Comparison of ENCODE assay signal across 8 mouse cellular contexts in genomic region chr5:60042603-60043175, GRCm38 (mm10).
DNase-seq lines count a peak whose midpoint lies in the region; ATAC-seq and TF ChIP-seq lines count a peak whose summit lies in the region.
"Not testable (repeated sequence)": the region's sequence is repeated elsewhere in the genome, so short reads cannot be mapped to it uniquely, and the experiment has no call there.

No protein-coding gene starts in this region.

- H3K27ac ChIP-seq in embryonic facial prominence, embryonic 15.5 days (replicated peaks); hindbrain, embryonic 13.5 days; kidney, embryonic 15.5 days; liver, embryonic 14.5 days; midbrain, embryonic 11.5 days (ENCODE audit: low read depth, low read length); neural tube, embryonic 14.5 days (ENCODE audit: low read depth, low read length): not testable (repeated sequence)

- peak; percentile 100 for ATAC-seq in embryonic facial prominence, embryonic 15.5 days (ENCODE audit: insufficient number of reproducible peaks, low FRiP score, low TSS enrichment, low read depth)
- peak; percentile 100 for ATAC-seq in granulocyte monocyte progenitor cell, adult 5-6 weeks (replicated peaks; ENCODE audit: poor library complexity, severe bottlenecking)
- peak; percentile 100 for ATAC-seq in hindbrain, embryonic 13.5 days (ENCODE audit: low FRiP score)
- peak; percentile 100 for ATAC-seq in kidney, embryonic 15.5 days (replicated peaks; ENCODE audit: low FRiP score)
- peak; percentile 100 for ATAC-seq in liver, embryonic 14.5 days (ENCODE audit: insufficient read depth)
- peak; percentile 100 for ATAC-seq in midbrain, embryonic 11.5 days (ENCODE audit: low FRiP score)
- peak; percentile 100 for ATAC-seq in neural tube, embryonic 14.5 days (ENCODE audit: low read depth)

- H3K4me1 ChIP-seq in embryonic facial prominence, embryonic 15.5 days; hindbrain, embryonic 13.5 days (replicated peaks); kidney, embryonic 15.5 days; liver, embryonic 14.5 days (replicated peaks; ENCODE audit: control insufficient read depth in 2 of 2, insufficient read depth in 2 of 2, low read length in 1 of 2); midbrain, embryonic 11.5 days (ENCODE audit: control insufficient read depth, insufficient read depth, low read length); neural tube, embryonic 14.5 days (ENCODE audit: control insufficient read depth, insufficient read depth, low read length): not testable (repeated sequence)

- H3K4me3 ChIP-seq in embryonic facial prominence, embryonic 15.5 days (replicated peaks); hindbrain, embryonic 13.5 days; kidney, embryonic 15.5 days (replicated peaks); liver, embryonic 14.5 days (ENCODE audit: insufficient read depth in 1 of 2, low read depth in 2 of 2, low read length in 2 of 2); midbrain, embryonic 11.5 days (ENCODE audit: low read depth, low read length); neural tube, embryonic 14.5 days (ENCODE audit: low read depth, low read length): not testable (repeated sequence)

- H3K36me3 ChIP-seq in embryonic facial prominence, embryonic 15.5 days; hindbrain, embryonic 13.5 days; kidney, embryonic 15.5 days; liver, embryonic 14.5 days (replicated peaks; ENCODE audit: control insufficient read depth, insufficient read depth, low read depth); midbrain, embryonic 11.5 days (ENCODE audit: control insufficient read depth, insufficient read depth, low read length); neural tube, embryonic 14.5 days (ENCODE audit: control insufficient read depth, insufficient read depth, low read length): not testable (repeated sequence)

- peak; percentile 2 for DNase-seq in MEL-GATA-1-ER (ENCODE audit: extremely low read depth, low read depth)
- DNase-seq in liver, embryonic 14.5 days (ENCODE audit: low read depth in 3 of 3, low spot score in 3 of 3); midbrain, embryonic 11.5 days (ENCODE audit: low spot score, missing footprints): not testable (repeated sequence)

- not testable (repeated sequence) for H3K4me2 ChIP-seq in embryonic facial prominence, embryonic 15.5 days (replicated peaks); hindbrain, embryonic 13.5 days; kidney, embryonic 15.5 days; liver, embryonic 14.5 days (ENCODE audit: low read depth); midbrain, embryonic 11.5 days; neural tube, embryonic 14.5 days (ENCODE audit: low read depth, low read length)

- 93% methylated on average over 6 of the region's 7 CpGs for WGBS in embryonic facial prominence, embryonic 15.5 days
- 97% methylated on average over 6 of the region's 7 CpGs for WGBS in hindbrain, embryonic 13.5 days
- 94% methylated on average over 6 of the region's 7 CpGs for WGBS in kidney, embryonic 15.5 days
- WGBS in liver, embryonic 14.5 days (ENCODE audit: insufficient replicate concordance), result 70% methylated on average over 6 of the region's 7 CpGs
- 98% methylated on average over 6 of the region's 7 CpGs for WGBS in midbrain, embryonic 11.5 days
- 93% methylated on average over 6 of the region's 7 CpGs for WGBS in neural tube, embryonic 14.5 days

- TF ChIP-seq CTCF in liver, embryonic 14.5 days (IDR thresholded peaks at IDR 0.05; ENCODE audit: low read depth), result not testable (repeated sequence)

- H3K9me3 ChIP-seq in embryonic facial prominence, embryonic 15.5 days (replicated peaks); hindbrain, embryonic 13.5 days; kidney, embryonic 15.5 days (replicated peaks); liver, embryonic 14.5 days (ENCODE audit: control insufficient read depth, low read length); midbrain, embryonic 11.5 days (ENCODE audit: control insufficient read depth, low read length); neural tube, embryonic 14.5 days (ENCODE audit: control insufficient read depth, low read length): not testable (repeated sequence)

- not testable (repeated sequence) for TF ChIP-seq EP300 in liver, embryonic 14.5 days (IDR thresholded peaks at IDR 0.05; ENCODE audit: low read depth)

- H3K27me3 ChIP-seq in embryonic facial prominence, embryonic 15.5 days; hindbrain, embryonic 13.5 days; kidney, embryonic 15.5 days; liver, embryonic 14.5 days (ENCODE audit: control insufficient read depth, insufficient read depth, low read length); midbrain, embryonic 11.5 days (ENCODE audit: control insufficient read depth, insufficient read depth, low read length); neural tube, embryonic 14.5 days (ENCODE audit: control insufficient read depth, insufficient read depth, low read length): not testable (repeated sequence)

- not testable (repeated sequence) for H3K9ac ChIP-seq in embryonic facial prominence, embryonic 15.5 days; hindbrain, embryonic 13.5 days; kidney, embryonic 15.5 days; liver, embryonic 14.5 days (replicated peaks); midbrain, embryonic 11.5 days (ENCODE audit: low read length); neural tube, embryonic 14.5 days (replicated peaks; ENCODE audit: low read depth, low read length)
